Mouse (Mus musculus): Measurements from ENCODE around the gene Eif4b. TPM values are rescaled to one million over a fixed set of nuclear protein-coding genes. Genes with fewer than 3 reads are reported as not detected.

The Eif4b gene
- polyA plus RNA-seq, 1 experiment from 2014 or later, result 139 TPM

- no peak; the same call in 1 of the 2 replicates for ATAC-seq (ENCODE audit: low FRiP score, low TSS enrichment)
- Histone ChIP-seq H3K4me3 (ENCODE audit: low read length) (peak overlapping the region; percentile 53), H3K4me2 (replicated peaks; ENCODE audit: low read depth, low read length) (peak overlapping the region; percentile 83), H3K9ac (ENCODE audit: low read depth, low read length) (peak overlapping the region; percentile 65), H3K9me3 (ENCODE audit: control insufficient read depth, low read length) (no peaks in the 10 kb centered on the region), H3K36me3 (ENCODE audit: control insufficient read depth, insufficient read depth, low read length) (peaks cover 29% of the 10 kb centered on the region), H3K27me3 (ENCODE audit: control insufficient read depth, insufficient read depth, low read length) (no peaks in the 10 kb centered on the region), H3K27ac (ENCODE audit: low read depth, low read length) (peak overlapping the region; percentile 98), H3K4me1 (ENCODE audit: control insufficient read depth, insufficient read depth, low read length) (peaks cover 70% of the 10 kb centered on the region)
- WGBS, result 13% methylated on average over 12 of the region's 12 CpGs
These were observed 30.5 kb downstream of the Eif4b start for GRCm38 (mm10) chr15:102103947-102104555.

- ATAC-seq (ENCODE audit: low FRiP score, low TSS enrichment), result no peak
- H3K4me3 ChIP-seq (ENCODE audit: low read length), result no peak overlapping the region
- H3K9me3 ChIP-seq (ENCODE audit: control insufficient read depth, low read length), result no peaks in the 10 kb centered on the region
- no peaks in the 10 kb centered on the region for H3K27me3 ChIP-seq (ENCODE audit: control insufficient read depth, insufficient read depth, low read length)
- H3K27ac ChIP-seq (ENCODE audit: low read depth, low read length), result no peak overlapping the region
- WGBS, result 34% methylated on average over 5 of the region's 5 CpGs
- H3K4me2 ChIP-seq (replicated peaks; ENCODE audit: low read depth, low read length), result peak overlapping the region; percentile 10; the same call in 1 of the 2 replicates
- peaks cover 65% of the 10 kb centered on the region for H3K4me1 ChIP-seq (ENCODE audit: control insufficient read depth, insufficient read depth, low read length)
- H3K9ac ChIP-seq (ENCODE audit: low read depth, low read length), result no peak overlapping the region
- H3K36me3 ChIP-seq (ENCODE audit: control insufficient read depth, insufficient read depth, low read length), result peaks cover 42% of the 10 kb centered on the region
These were observed 31.8 kb downstream of the Eif4b start for GRCm38 (mm10) chr15:102105360-102105759.

GRCm38 (mm10) chr15:102105764-102106730, 32.5 kb downstream of the Eif4b start:
- H3K4me3 ChIP-seq (ENCODE audit: low read length), result no peak overlapping the region

GRCm38 (mm10) chr15:102106754-102107456, 33.3 kb downstream of the Eif4b start:
- peaks cover 55% of the 10 kb centered on the region for H3K4me1 ChIP-seq (ENCODE audit: control insufficient read depth, insufficient read depth, low read length)
- H3K9ac ChIP-seq (ENCODE audit: low read depth, low read length), result no peak overlapping the region
- H3K27me3 ChIP-seq (ENCODE audit: control insufficient read depth, insufficient read depth, low read length), result no peaks in the 10 kb centered on the region
- WGBS, result 23% methylated on average over 38 of the region's 38 CpGs
- H3K27ac ChIP-seq (ENCODE audit: low read depth, low read length), result no peak overlapping the region
- no peaks in the 10 kb centered on the region for H3K9me3 ChIP-seq (ENCODE audit: control insufficient read depth, low read length)
- peaks cover 56% of the 10 kb centered on the region for H3K36me3 ChIP-seq (ENCODE audit: control insufficient read depth, insufficient read depth, low read length)
- ATAC-seq (ENCODE audit: low FRiP score, low TSS enrichment), result no peak
- peak overlapping the region; percentile 45 for H3K4me2 ChIP-seq (replicated peaks; ENCODE audit: low read depth, low read length)
- H3K4me3 ChIP-seq (ENCODE audit: low read length), result peak overlapping the region; percentile 26

More at GRCm38 (mm10) chr15:102105764-102106730, 32.5 kb downstream of the Eif4b start:
- Histone ChIP-seq H3K36me3 (ENCODE audit: control insufficient read depth, insufficient read depth, low read length) (peaks cover 48% of the 10 kb centered on the region), H3K9ac (ENCODE audit: low read depth, low read length) (peak overlapping the region; percentile 37; the same call in 1 of the 2 replicates), H3K27me3 (ENCODE audit: control insufficient read depth, insufficient read depth, low read length) (no peaks in the 10 kb centered on the region), H3K9me3 (ENCODE audit: control insufficient read depth, low read length) (no peaks in the 10 kb centered on the region), H3K4me2 (replicated peaks; ENCODE audit: low read depth, low read length) (peak overlapping the region; percentile 45), H3K4me1 (ENCODE audit: control insufficient read depth, insufficient read depth, low read length) (peaks cover 63% of the 10 kb centered on the region), H3K27ac (ENCODE audit: low read depth, low read length) (no peak overlapping the region)
- no peak for ATAC-seq (ENCODE audit: low FRiP score, low TSS enrichment)
- WGBS, result 25% methylated on average over 18 of the region's 18 CpGs

- no peak overlapping the region for H3K4me3 ChIP-seq (ENCODE audit: low read length)
- H3K4me2 ChIP-seq (replicated peaks; ENCODE audit: low read depth, low read length), result no peak overlapping the region; the same call in 1 of the 2 replicates
- no peak overlapping the region for H3K27ac ChIP-seq (ENCODE audit: low read depth, low read length)
- H3K36me3 ChIP-seq (ENCODE audit: control insufficient read depth, insufficient read depth, low read length), result peaks cover 67% of the 10 kb centered on the region
- H3K27me3 ChIP-seq (ENCODE audit: control insufficient read depth, insufficient read depth, low read length), result no peaks in the 10 kb centered on the region
- peaks cover 46% of the 10 kb centered on the region for H3K4me1 ChIP-seq (ENCODE audit: control insufficient read depth, insufficient read depth, low read length)
- WGBS, result 45% methylated on average over 13 of the region's 13 CpGs
- ATAC-seq (ENCODE audit: low FRiP score, low TSS enrichment), result no peak
- H3K9ac ChIP-seq (ENCODE audit: low read depth, low read length), result no peak overlapping the region
- H3K9me3 ChIP-seq (ENCODE audit: control insufficient read depth, low read length), result no peaks in the 10 kb centered on the region
These were observed 34.4 kb downstream of the Eif4b start for GRCm38 (mm10) chr15:102107689-102108573.

GRCm38 (mm10) chr15:102108651-102109525, 35.3 kb downstream of the Eif4b start:
- Histone ChIP-seq H3K9me3 (ENCODE audit: control insufficient read depth, low read length) (no peaks in the 10 kb centered on the region), H3K36me3 (ENCODE audit: control insufficient read depth, insufficient read depth, low read length) (peaks cover 76% of the 10 kb centered on the region), H3K9ac (ENCODE audit: low read depth, low read length) (no peak overlapping the region), H3K4me3 (ENCODE audit: low read length) (no peak overlapping the region), H3K27ac (ENCODE audit: low read depth, low read length) (0 out of 2 replicates have a peak overlapping the region, but pooled peaks have one; percentile 21), H3K4me2 (replicated peaks; ENCODE audit: low read depth, low read length) (no peak overlapping the region), H3K27me3 (ENCODE audit: control insufficient read depth, insufficient read depth, low read length) (no peaks in the 10 kb centered on the region), H3K4me1 (ENCODE audit: control insufficient read depth, insufficient read depth, low read length) (peaks cover 36% of the 10 kb centered on the region)
- ATAC-seq (ENCODE audit: low FRiP score, low TSS enrichment), result no peak
- 58% methylated on average over 18 of the region's 18 CpGs for WGBS

- H3K27me3 ChIP-seq (ENCODE audit: control insufficient read depth, insufficient read depth, low read length), result no peaks in the 10 kb centered on the region
- WGBS, result 59% methylated on average over 7 of the region's 7 CpGs
These were observed 36.7 kb downstream of the Eif4b start for GRCm38 (mm10) chr15:102110271-102110670.

More at GRCm38 (mm10) chr15:102110271-102110670, 36.7 kb downstream of the Eif4b start:
- no peak overlapping the region for H3K27ac ChIP-seq (ENCODE audit: low read depth, low read length)
- H3K4me2 ChIP-seq (replicated peaks; ENCODE audit: low read depth, low read length), result no peak overlapping the region
- H3K4me3 ChIP-seq (ENCODE audit: low read length), result no peak overlapping the region
- peaks cover 89% of the 10 kb centered on the region for H3K36me3 ChIP-seq (ENCODE audit: control insufficient read depth, insufficient read depth, low read length)
- no peak for ATAC-seq (ENCODE audit: low FRiP score, low TSS enrichment)
- H3K4me1 ChIP-seq (ENCODE audit: control insufficient read depth, insufficient read depth, low read length), result peaks cover 26% of the 10 kb centered on the region
- H3K9me3 ChIP-seq (ENCODE audit: control insufficient read depth, low read length), result no peaks in the 10 kb centered on the region
- H3K9ac ChIP-seq (ENCODE audit: low read depth, low read length), result no peak overlapping the region
